In genomic region chr11:112672086-112672485, GRCm38 (mm10) we compare ENCODE assay signal across 18 mouse cellular contexts.
"Had no signal": no experiment of that assay in that cellular context is flagged by ENCODE, and none has a peak within 500 bp of the region (broad histone marks: within the 10 kb centered on the region; RNA-seq: fewer than 3 reads in every experiment).

No protein-coding gene starts in this region.

- ATAC-seq: midbrain, embryonic 16.5 days had no signal

- H3K36me3 ChIP-seq: midbrain, embryonic 10.5 days; midbrain, embryonic 12.5 days; neural tube, embryonic 13.5 days; neural tube, embryonic 15.5 days had no signal

- H3K4me1 ChIP-seq: midbrain, embryonic 10.5 days; neural tube, embryonic 13.5 days; neural tube, embryonic 15.5 days had no signal

- H3K4me2 ChIP-seq: lung, embryonic 14.5 days; midbrain, embryonic 12.5 days; neural tube, embryonic 13.5 days; neural tube, embryonic 15.5 days had no signal

- H3K27me3 ChIP-seq: midbrain, embryonic 12.5 days; neural tube, embryonic 13.5 days; neural tube, embryonic 15.5 days had no signal

- H3K9ac ChIP-seq: lung, embryonic 14.5 days; midbrain, embryonic 12.5 days; neural tube, embryonic 13.5 days; neural tube, embryonic 15.5 days had no signal

- DNase-seq: lung, adult 18-20 months; lung, embryonic 14.5 days; lung, postnatal 10 days; lung, postnatal 4 days; midbrain, embryonic 14.5 days; right cerebral cortex, adult 18-20 months; right cerebral cortex, postnatal 25 days; right cerebral cortex, postnatal 4 days; spleen, adult 18-20 months; thymus, adult 18-20 months; thymus, postnatal 14 days; thymus, postnatal 36 days had no signal

- H3K27ac ChIP-seq: midbrain, embryonic 10.5 days; midbrain, embryonic 12.5 days; neural tube, embryonic 13.5 days; neural tube, embryonic 15.5 days had no signal

- H3K9me3 ChIP-seq: midbrain, embryonic 10.5 days; midbrain, embryonic 12.5 days; neural tube, embryonic 13.5 days; neural tube, embryonic 15.5 days had no signal

- H3K4me3 ChIP-seq: midbrain, embryonic 10.5 days; midbrain, embryonic 12.5 days; myocyte; neural tube, embryonic 13.5 days; neural tube, embryonic 15.5 days had no signal
